Mouse (Mus musculus) liver, adult 2 months (tissue): ENCODE data around the gene Tjp3. TPM values are rescaled to one million over a fixed set of nuclear protein-coding genes. Genes with fewer than 3 reads are reported as not detected.
A peak's percentile ranks its signal among the peaks of the same experiment; 100 is the strongest.

ENCODE experiments used
- DNase-seq: peaks from one replicate; pipeline ENCODE4 v3.0.0-alpha.2; 2011; ENCODE audit warnings: low read depth, low spot score; ENCODE audit errors: extremely low read depth
- H3K27ac ChIP-seq: fragments of 200-500 bp; replicated peaks from 2 replicates; pipeline ENCODE4 v1.5.1; 2012; ENCODE audit warnings: low read depth, mild to moderate bottlenecking, control low read depth, inconsistent platforms, low read length; ENCODE audit not compliant: insufficient read depth
- H3K27me3 ChIP-seq: fragments of 200-500 bp; 2 replicates; pipeline ENCODE4 v1.6.1; 2012; ENCODE audit warnings: mild to moderate bottlenecking, moderate library complexity, low read length, inconsistent platforms; ENCODE audit not compliant: control insufficient read depth, insufficient read depth
- H3K36me3 ChIP-seq: fragments of 200-500 bp; 2 replicates; pipeline ENCODE4 v1.6.1; 2012; ENCODE audit warnings: low read length, inconsistent platforms; ENCODE audit not compliant: control insufficient read depth, insufficient read depth
- H3K4me1 ChIP-seq: fragments of 200-500 bp; 2 replicates; pipeline ENCODE4 v1.6.1; 2011; ENCODE audit warnings: low read length; ENCODE audit not compliant: control insufficient read depth, insufficient read depth
- H3K4me3 ChIP-seq: fragments of 200-500 bp; 2 replicates; pipeline ENCODE4 v1.5.1; 2011; ENCODE audit warnings: low read depth, mild to moderate bottlenecking, control low read depth, low read length, moderate library complexity; ENCODE audit not compliant: insufficient read depth
- H3K79me2 ChIP-seq: fragments of 200-500 bp; 2 replicates; pipeline ENCODE4 v1.6.1; 2012; ENCODE audit warnings: inconsistent platforms, mild to moderate bottlenecking, low read length, moderate library complexity; ENCODE audit not compliant: control insufficient read depth, insufficient read depth
- H3K9ac ChIP-seq: fragments of 200-500 bp; 2 replicates; pipeline ENCODE4 v1.6.1; 2012; ENCODE audit warnings: low read depth, mild to moderate bottlenecking, control low read depth, inconsistent platforms, low read length
- CTCF ChIP-seq: fragments of 200-500 bp; IDR thresholded peaks from 2 replicates; pipeline ENCODE4 v1.5.1; 2011; ENCODE audit warnings: low read depth, low read length, control low read depth
- POLR2A ChIP-seq: fragments of 200-500 bp; IDR thresholded peaks from 2 replicates; pipeline ENCODE4 v1.6.1; 2011; ENCODE audit warnings: low read length, control low read depth; ENCODE audit not compliant: insufficient read depth; ENCODE audit errors: extremely low read depth
- WGBS: fragments of 180-500 bp; shearing (Covaris S2); methylation state at CpG from one replicate; pipeline ENCODE4 v1.1.7; 2018; 5-methylcytosine and 5-hydroxymethylcytosine counted together
- polyA plus RNA-seq: library from polyadenylated mRNA; depleted of rRNA; stranded (reverse); fragments of >200 nt; gene quantifications from 2 replicates; pipeline ENCODE4 v1.2.3, GENCODE M21; 2012
- total RNA-seq: library from RNA; depleted of rRNA; stranded (reverse); fragments of >200 nt; gene quantifications from 2 replicates; pipeline ENCODE4 v1.2.3, GENCODE M21; 2014

Gene Tjp3
- total and polyA plus RNA-seq, 2 experiments, result 7.6 to 24.2 TPM

- DNase-seq, result no peak
- TF ChIP-seq CTCF, result peak; percentile 88
- no peak for TF ChIP-seq POLR2A
- Histone ChIP-seq H3K27ac (no peak overlapping the region), H3K4me3 (no peak overlapping the region), H3K4me1 (peaks cover 24% of the 10 kb centered on the region), H3K79me2 (peaks cover 19% of the 10 kb centered on the region; the same call in 1 of the 2 replicates), H3K27me3 (no peaks in the 10 kb centered on the region), H3K9ac (no peak overlapping the region), H3K36me3 (no peaks in the 10 kb centered on the region)
- 77% methylated on average over 8 of the region's 8 CpGs for WGBS
These were observed 3.7 kb downstream of the Tjp3 start for GRCm38 (mm10) chr10:81287513-81288157.

- H3K4me1 ChIP-seq, result peaks cover 24% of the 10 kb centered on the region
- WGBS, result 13% methylated on average over 6 of the region's 6 CpGs
- H3K36me3 ChIP-seq, result no peaks in the 10 kb centered on the region
- H3K4me3 ChIP-seq, result no peak overlapping the region
- TF ChIP-seq CTCF (no peak), POLR2A (no peak)
- DNase-seq, result peak; percentile 86
- no peaks in the 10 kb centered on the region for H3K27me3 ChIP-seq
- H3K79me2 ChIP-seq, result peaks cover 19% of the 10 kb centered on the region; the same call in 1 of the 2 replicates
- peak overlapping the region; percentile 5; the same call in 1 of the 2 replicates for H3K27ac ChIP-seq
- no peak overlapping the region for H3K9ac ChIP-seq
These were observed 4.8 kb downstream of the Tjp3 start for GRCm38 (mm10) chr10:81286586-81286985.

- no peak for DNase-seq
- Histone ChIP-seq H3K4me1 (peaks cover 20% of the 10 kb centered on the region; the same call in 1 of the 2 replicates), H3K36me3 (no peaks in the 10 kb centered on the region), H3K79me2 (peaks cover 19% of the 10 kb centered on the region; the same call in 1 of the 2 replicates), H3K27ac (0 out of 2 replicates have a peak overlapping the region, but pooled peaks have one; percentile 5), H3K4me3 (peak overlapping the region; percentile 42), H3K27me3 (no peaks in the 10 kb centered on the region), H3K9ac (peak overlapping the region; percentile 33; the same call in 1 of the 2 replicates)
- 17% methylated on average over 54 of the region's 54 CpGs for WGBS
- TF ChIP-seq POLR2A, result no peak
- TF ChIP-seq CTCF, result no peak
These were observed 5.5 kb downstream of the Tjp3 start for GRCm38 (mm10) chr10:81285694-81286450.

- no peak for DNase-seq
- no peak for TF ChIP-seq POLR2A
- no peak for TF ChIP-seq CTCF
- whole genome bisulfite sequencing, result 62% methylated on average over 17 of the region's 17 CpGs
- H3K4me3 ChIP-seq, result no peak overlapping the region
- no peaks in the 10 kb centered on the region for H3K27me3 ChIP-seq
- H3K36me3 ChIP-seq, result peaks cover 2% of the 10 kb centered on the region; the same call in 1 of the 2 replicates
- peaks cover 13% of the 10 kb centered on the region; the same call in 1 of the 2 replicates for H3K4me1 ChIP-seq
- peaks cover 19% of the 10 kb centered on the region; the same call in 1 of the 2 replicates for H3K79me2 ChIP-seq
- H3K27ac ChIP-seq, result no peak overlapping the region
- no peak overlapping the region for H3K9ac ChIP-seq
These were observed 6.7 kb downstream of the Tjp3 start for GRCm38 (mm10) chr10:81284719-81285118.

- WGBS, result 90% methylated on average over 6 of the region's 6 CpGs
- no peak overlapping the region for H3K27ac ChIP-seq
- H3K36me3 ChIP-seq, result peaks cover 2% of the 10 kb centered on the region; the same call in 1 of the 2 replicates
- no peak for DNase-seq
- no peak for TF ChIP-seq POLR2A
- no peak for TF ChIP-seq CTCF
- peaks cover 11% of the 10 kb centered on the region; the same call in 1 of the 2 replicates for H3K4me1 ChIP-seq
- H3K27me3 ChIP-seq, result no peaks in the 10 kb centered on the region
- H3K9ac ChIP-seq, result no peak overlapping the region
- peaks cover 19% of the 10 kb centered on the region; the same call in 1 of the 2 replicates for H3K79me2 ChIP-seq
- no peak overlapping the region for H3K4me3 ChIP-seq
These were observed 7.2 kb downstream of the Tjp3 start for GRCm38 (mm10) chr10:81284189-81284588.

- H3K9ac ChIP-seq, result no peak overlapping the region
- TF ChIP-seq CTCF (no peak), POLR2A (no peak)
- no peak overlapping the region for H3K4me3 ChIP-seq
- no peaks in the 10 kb centered on the region for H3K4me1 ChIP-seq
- H3K27ac ChIP-seq, result no peak overlapping the region
- no peaks in the 10 kb centered on the region for H3K79me2 ChIP-seq
- DNase-seq, result no peak
- peaks cover 2% of the 10 kb centered on the region; the same call in 1 of the 2 replicates for H3K36me3 ChIP-seq
- whole genome bisulfite sequencing, result 79% methylated on average over 10 of the region's 10 CpGs
- no peaks in the 10 kb centered on the region for H3K27me3 ChIP-seq
These were observed 11.9 kb downstream of the Tjp3 start for GRCm38 (mm10) chr10:81279496-81279895.
